Mouse (Mus musculus): ENCODE measurements around the gene Lrtm1. TPM values are rescaled to one million over a fixed set of nuclear protein-coding genes. Genes with fewer than 3 reads are reported as not detected.

Gene Lrtm1
- polyA plus RNA-seq, 1 experiment from 2014 or later, result 1.1 TPM

- WGBS, result 86% methylated on average over 4 of the region's 4 CpGs
- ATAC-seq (ENCODE audit: insufficient number of reproducible peaks, low FRiP score), result no peak
These were observed 62.2 kb downstream of the Lrtm1 start for GRCm38 (mm10) chr14:29080228-29080627.

GRCm38 (mm10) chr14:29080630-29081029, 62.6 kb downstream of the Lrtm1 start:
- H3K36me3 ChIP-seq, result no peaks in the 10 kb centered on the region
- H3K4me1 ChIP-seq (replicated peaks), result peaks cover 3% of the 10 kb centered on the region; the same call in 1 of the 2 replicates
- H3K9me3 ChIP-seq (replicated peaks), result no peaks in the 10 kb centered on the region
- no peak overlapping the region for H3K4me2 ChIP-seq
- 72% methylated on average over 4 of the region's 4 CpGs for WGBS
- H3K27ac ChIP-seq (ENCODE audit: poor library complexity, severe bottlenecking), result no peak overlapping the region
- no peak for ATAC-seq (ENCODE audit: insufficient number of reproducible peaks, low FRiP score)
- H3K4me3 ChIP-seq, result no peak overlapping the region
- no peak overlapping the region for H3K9ac ChIP-seq
- H3K27me3 ChIP-seq (replicated peaks), result peaks cover 8% of the 10 kb centered on the region

More at GRCm38 (mm10) chr14:29080228-29080627, 62.2 kb downstream of the Lrtm1 start:
- Histone ChIP-seq H3K4me3 (no peak overlapping the region), H3K36me3 (no peaks in the 10 kb centered on the region), H3K27me3 (replicated peaks) (peaks cover 8% of the 10 kb centered on the region), H3K9ac (no peak overlapping the region), H3K9me3 (replicated peaks) (no peaks in the 10 kb centered on the region), H3K4me1 (replicated peaks) (peaks cover 3% of the 10 kb centered on the region; the same call in 1 of the 2 replicates), H3K27ac (ENCODE audit: poor library complexity, severe bottlenecking) (no peak overlapping the region), H3K4me2 (no peak overlapping the region)

GRCm38 (mm10) chr14:29082171-29082570, 64.2 kb downstream of the Lrtm1 start:
- H3K27me3 ChIP-seq (replicated peaks), result 0 out of 2 replicates have a peak, but pooled peaks cover under 1% of the 10 kb centered on the region
- no peaks in the 10 kb centered on the region for H3K9me3 ChIP-seq (replicated peaks)
- peaks cover 3% of the 10 kb centered on the region; the same call in 1 of the 2 replicates for H3K4me1 ChIP-seq (replicated peaks)
- no peaks in the 10 kb centered on the region for H3K36me3 ChIP-seq
- H3K4me2 ChIP-seq, result no peak overlapping the region
- H3K27ac ChIP-seq (ENCODE audit: poor library complexity, severe bottlenecking), result no peak overlapping the region
- H3K9ac ChIP-seq, result no peak overlapping the region
- ATAC-seq (ENCODE audit: insufficient number of reproducible peaks, low FRiP score), result no peak
- 73% methylated on average over 1 of the region's 1 CpGs for WGBS
- no peak overlapping the region for H3K4me3 ChIP-seq
